ENCODE assay signal across 8 mouse cellular contexts in the genomic region with DNA sequence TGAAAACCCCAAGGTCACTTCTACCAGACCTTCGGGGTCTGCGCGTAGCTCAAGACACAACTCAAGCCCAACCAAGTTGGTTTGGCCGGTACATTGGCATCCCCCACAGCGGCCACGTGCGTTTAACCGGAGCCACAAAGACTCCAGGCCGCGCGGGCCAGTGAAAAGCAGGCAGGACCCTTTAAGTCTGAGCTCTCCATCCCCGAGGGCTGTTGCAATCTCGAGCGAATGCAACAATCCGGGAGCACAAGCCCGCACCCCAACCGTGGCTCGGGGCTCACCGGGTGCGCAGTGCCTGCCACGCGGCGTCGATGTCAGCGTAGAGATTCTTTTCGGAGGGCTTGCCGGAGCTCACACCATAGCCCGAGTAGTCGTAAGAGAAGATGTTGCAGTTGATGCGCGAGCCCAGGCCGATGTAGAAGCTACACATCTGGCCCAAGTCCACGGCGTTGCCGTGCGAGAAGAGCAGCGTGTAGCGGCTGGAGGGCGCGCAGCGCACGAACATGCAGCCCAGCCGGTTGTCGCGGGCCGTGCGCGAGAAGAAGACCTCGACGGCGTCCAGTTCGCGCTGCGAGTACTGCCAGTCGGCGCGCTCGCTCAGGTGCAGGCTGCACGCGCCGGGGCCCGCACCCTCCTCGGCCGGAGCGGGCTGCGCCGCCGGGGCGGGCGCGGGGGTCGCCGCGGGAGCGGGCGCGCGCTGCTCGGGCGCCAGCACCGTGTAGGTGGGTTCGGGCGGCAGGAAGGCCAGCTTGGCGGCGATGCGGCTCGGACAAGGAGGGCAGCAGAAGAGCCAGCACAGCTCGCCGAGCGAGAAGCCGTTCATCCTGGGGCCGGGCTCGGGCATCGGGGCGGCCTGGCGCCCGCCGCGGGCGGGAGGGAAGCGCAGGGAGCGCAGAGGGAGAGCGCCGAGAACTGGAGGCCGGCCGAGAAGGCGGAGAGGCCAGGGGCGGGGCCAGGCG. TPM values are rescaled to one million over a fixed set of nuclear protein-coding genes. Genes with fewer than 3 reads are reported as not detected.
DNase-seq lines count a peak whose midpoint lies in the region; ATAC-seq and TF ChIP-seq lines count a peak whose summit lies in the region.

Abhd17c (minus strand) TSS at position 893 of the 959 bp plus-strand sequence.

- no peak for TF ChIP-seq CTCF in midbrain, postnatal 0 days (IDR thresholded peaks at IDR 0.05)

- H3K36me3 ChIP-seq in intestine, embryonic 15.5 days = no peaks in the 10 kb centered on the region
- H3K36me3 ChIP-seq in limb, embryonic 12.5 days = 0 out of 2 replicates have a peak, but pooled peaks cover 7% of the 10 kb centered on the region
- H3K36me3 ChIP-seq in midbrain, postnatal 0 days (ENCODE audit: insufficient read depth, low read length) = no peaks in the 10 kb centered on the region

- no peaks in the 10 kb centered on the region for H3K9me3 ChIP-seq in intestine, embryonic 15.5 days
- H3K9me3 ChIP-seq in limb, embryonic 12.5 days = no peaks in the 10 kb centered on the region
- H3K9me3 ChIP-seq in midbrain, postnatal 0 days (ENCODE audit: low read length) = no peaks in the 10 kb centered on the region

- peak within 1 kb of the TSS; percentile 93 for H3K27ac ChIP-seq in intestine, embryonic 15.5 days
- peak within 1 kb of the TSS; percentile 93 for H3K27ac ChIP-seq in limb, embryonic 12.5 days
- H3K27ac ChIP-seq in midbrain, postnatal 0 days (ENCODE audit: low read depth, low read length) = peak within 1 kb of the TSS; percentile 96

- peak; percentile 45 to 55 for DNase-seq in lung, adult 18-20 months
- no peak for DNase-seq in lung, postnatal 36 days
- DNase-seq in embryo, embryonic 11.5 days (ENCODE audit: low read depth, low spot score) = peak; percentile 38
- peak; percentile 31 to 72 for DNase-seq in gastrocnemius, postnatal 4 days (ENCODE audit: low spot score in 2 of 2)
- DNase-seq in midbrain, postnatal 0 days (ENCODE audit: low spot score) = peak; percentile 70
- DNase-seq in spleen, postnatal 14 days (ENCODE audit: low spot score in 2 of 2) = peak; percentile 15 to 22

- peak; percentile 41 for ATAC-seq in intestine, embryonic 15.5 days
- peak; percentile 49 for ATAC-seq in limb, embryonic 12.5 days (ENCODE audit: insufficient number of reproducible peaks, insufficient read depth, low FRiP score, low TSS enrichment, low read depth)
- peak; percentile 79 for ATAC-seq in midbrain, postnatal 0 days (ENCODE audit: low FRiP score)

- under 1% methylated on average over 108 of the region's 109 CpGs for WGBS in intestine, embryonic 15.5 days
- 1% methylated on average over 96 of the region's 109 CpGs for WGBS in limb, embryonic 12.5 days
- under 1% methylated on average over 94 of the region's 109 CpGs for WGBS in midbrain, postnatal 0 days

- H3K4me2 ChIP-seq in intestine, embryonic 15.5 days (replicated peaks) = peak within 1 kb of the TSS; percentile 86
- peak within 1 kb of the TSS; percentile 93 for H3K4me2 ChIP-seq in limb, embryonic 12.5 days
- peak within 1 kb of the TSS; percentile 96 for H3K4me2 ChIP-seq in midbrain, postnatal 0 days (ENCODE audit: low read depth, low read length, poor library complexity, severe bottlenecking)

- H3K27me3 ChIP-seq in intestine, embryonic 15.5 days (replicated peaks) = no peaks in the 10 kb centered on the region
- no peaks in the 10 kb centered on the region for H3K27me3 ChIP-seq in limb, embryonic 12.5 days
- no peaks in the 10 kb centered on the region for H3K27me3 ChIP-seq in midbrain, postnatal 0 days (ENCODE audit: insufficient read depth, low read length)

- H3K4me3 ChIP-seq in intestine, embryonic 15.5 days (replicated peaks) = peak within 1 kb of the TSS; percentile 95
- peak within 1 kb of the TSS; percentile 91 for H3K4me3 ChIP-seq in limb, embryonic 12.5 days (replicated peaks)
- H3K4me3 ChIP-seq in midbrain, postnatal 0 days (ENCODE audit: low read depth, low read length) = peak within 1 kb of the TSS; percentile 96

- H3K9ac ChIP-seq in intestine, embryonic 15.5 days = peak within 1 kb of the TSS; percentile 94
- peak within 1 kb of the TSS; percentile 94 for H3K9ac ChIP-seq in limb, embryonic 12.5 days (replicated peaks)
- peak within 1 kb of the TSS; percentile 98 for H3K9ac ChIP-seq in midbrain, postnatal 0 days (replicated peaks; ENCODE audit: low read length, poor library complexity, severe bottlenecking)

- peaks cover 33% of the 10 kb centered on the region for H3K4me1 ChIP-seq in intestine, embryonic 15.5 days (replicated peaks)
- peaks cover 20% of the 10 kb centered on the region for H3K4me1 ChIP-seq in limb, embryonic 12.5 days (replicated peaks)
- H3K4me1 ChIP-seq in midbrain, postnatal 0 days (ENCODE audit: insufficient read depth, low read length) = peaks cover 21% of the 10 kb centered on the region

RNA-seq across cellular contexts. Expression of gene Abhd17c, which starts in this region (rescaled TPM):
- 10 to 100 TPM; 17.2 to 18.2 TPM for total RNA-seq in gastrocnemius, postnatal 4 days (2021)
- 90.4 and 95.3 TPM in 2 replicates for polyA plus RNA-seq in intestine, embryonic 15.5 days (2015; fragmentation: Nextera tagmentation; extraction: Ambion mirVana)
- polyA plus RNA-seq in limb, embryonic 12.5 days (2016; fragmentation: Nextera tagmentation; extraction: Ambion mirVana) = 52.9 and 74.1 TPM in 2 replicates
- total RNA-seq in midbrain, postnatal 0 days (2014; rRNA removed) = 81.9 and 89.8 TPM in 2 replicates
- 66.9 and 76.9 TPM in 2 replicates for polyA plus RNA-seq in midbrain, postnatal 0 days (2015; fragmentation: Nextera tagmentation; extraction: Ambion mirVana)
